Comparison of ENCODE assay signal across 11 mouse cellular contexts in genomic region chr12:30883592-30883985, GRCm38 (mm10). TPM values are rescaled to one million over a fixed set of nuclear protein-coding genes. Genes with fewer than 3 reads are reported as not detected.
A peak's percentile ranks its signal among the peaks of the same experiment; 100 is the strongest.
DNase-seq lines count a peak whose midpoint lies in the region; ATAC-seq lines count a peak whose summit lies in the region.
"Had no signal": no experiment of that assay in that cellular context is flagged by ENCODE, and none has a peak within 500 bp of the region (broad histone marks: within the 10 kb centered on the region; RNA-seq: fewer than 3 reads in every experiment).

No protein-coding gene starts in this region.

- WGBS in heart, embryonic 16.5 days: 10% methylated on average over 4 of the region's 4 CpGs
- WGBS in embryonic facial prominence, embryonic 13.5 days: 12% methylated on average over 4 of the region's 4 CpGs
- 22% methylated on average over 4 of the region's 4 CpGs for WGBS in intestine, embryonic 14.5 days
- WGBS in midbrain, embryonic 15.5 days: 11% methylated on average over 4 of the region's 4 CpGs

- H3K4me2 ChIP-seq in heart, embryonic 16.5 days (ENCODE audit: low read depth, low read length): peak overlapping the region; percentile 94
- peak overlapping the region; percentile 100 for H3K4me2 ChIP-seq in embryonic facial prominence, embryonic 13.5 days
- peak overlapping the region; percentile 96 for H3K4me2 ChIP-seq in intestine, embryonic 14.5 days (ENCODE audit: low read length)
- peak overlapping the region; percentile 97 for H3K4me2 ChIP-seq in midbrain, embryonic 15.5 days

- no peak overlapping the region for H3K27ac ChIP-seq in heart, embryonic 16.5 days (ENCODE audit: low read length)
- no peak overlapping the region for H3K27ac ChIP-seq in embryonic facial prominence, embryonic 13.5 days
- no peak overlapping the region for H3K27ac ChIP-seq in intestine, embryonic 14.5 days (ENCODE audit: low read depth)
- H3K27ac ChIP-seq in midbrain, embryonic 15.5 days: no peak overlapping the region

- H3K9me3 ChIP-seq in heart, embryonic 16.5 days (replicated peaks; ENCODE audit: control insufficient read depth, low read length): 0 out of 2 replicates have a peak, but pooled peaks cover 3% of the 10 kb centered on the region
- H3K9me3 ChIP-seq in embryonic facial prominence, embryonic 13.5 days: no peaks in the 10 kb centered on the region
- no peaks in the 10 kb centered on the region for H3K9me3 ChIP-seq in intestine, embryonic 14.5 days (ENCODE audit: control insufficient read depth, low read length)
- H3K9me3 ChIP-seq in midbrain, embryonic 15.5 days: no peaks in the 10 kb centered on the region

- H3K4me3 ChIP-seq in heart, embryonic 16.5 days (ENCODE audit: low read length): peak overlapping the region; percentile 58
- peak overlapping the region; percentile 57 for H3K4me3 ChIP-seq in embryonic facial prominence, embryonic 13.5 days
- H3K4me3 ChIP-seq in intestine, embryonic 14.5 days (ENCODE audit: low read depth, low read length): peak overlapping the region; percentile 50
- H3K4me3 ChIP-seq in midbrain, embryonic 15.5 days: peak overlapping the region; percentile 51

- peak overlapping the region; percentile 50 for H3K9ac ChIP-seq in heart, embryonic 16.5 days (ENCODE audit: low read length)
- peak overlapping the region; percentile 72; the same call in 1 of the 2 replicates for H3K9ac ChIP-seq in embryonic facial prominence, embryonic 13.5 days
- H3K9ac ChIP-seq in intestine, embryonic 14.5 days (ENCODE audit: low read length): peak overlapping the region; percentile 17; the same call in 1 of the 2 replicates
- H3K9ac ChIP-seq in midbrain, embryonic 15.5 days: peak overlapping the region; percentile 38

- no peak for ATAC-seq in heart, embryonic 16.5 days (replicated peaks; ENCODE audit: extremely low read depth, insufficient read depth, low FRiP score)
- no peak for ATAC-seq in embryonic facial prominence, embryonic 13.5 days (ENCODE audit: insufficient number of reproducible peaks, insufficient read depth, low FRiP score, low TSS enrichment, low read depth)
- ATAC-seq in intestine, embryonic 14.5 days (replicated peaks; ENCODE audit: low FRiP score, low TSS enrichment, low read depth): no peak
- ATAC-seq in midbrain, embryonic 15.5 days (replicated peaks): peak; percentile 51; the same call in 1 of the 2 replicates

- DNase-seq in heart, postnatal 4 days: no peak
- peak; percentile 54 for DNase-seq in intestine, embryonic 14.5 days (ENCODE audit: low spot score)
- no peak for DNase-seq in ovary, postnatal 36 days (ENCODE audit: low spot score)
- no peak for DNase-seq in retina, postnatal 1 day
- no peak for DNase-seq in spleen, postnatal 36 days (ENCODE audit: low spot score in 2 of 2)

- peaks cover 50% of the 10 kb centered on the region for H3K27me3 ChIP-seq in heart, embryonic 16.5 days (ENCODE audit: control insufficient read depth, insufficient read depth, low read length)
- peaks cover 63% of the 10 kb centered on the region for H3K27me3 ChIP-seq in embryonic facial prominence, embryonic 13.5 days
- H3K27me3 ChIP-seq in intestine, embryonic 14.5 days (replicated peaks; ENCODE audit: control insufficient read depth, insufficient read depth, low read length): peaks cover 57% of the 10 kb centered on the region
- H3K27me3 ChIP-seq in midbrain, embryonic 15.5 days (replicated peaks): peaks cover 34% of the 10 kb centered on the region
- H3K27me3 ChIP-seq: CH12.LX had no signal

- peaks cover 13% of the 10 kb centered on the region for H3K4me1 ChIP-seq in heart, embryonic 16.5 days (ENCODE audit: control insufficient read depth, insufficient read depth, low read length)
- H3K4me1 ChIP-seq in embryonic facial prominence, embryonic 13.5 days: peaks cover 19% of the 10 kb centered on the region
- no peaks in the 10 kb centered on the region for H3K4me1 ChIP-seq in intestine, embryonic 14.5 days (replicated peaks; ENCODE audit: control insufficient read depth, insufficient read depth, low read length)
- H3K4me1 ChIP-seq in midbrain, embryonic 15.5 days: peaks cover 15% of the 10 kb centered on the region

- no peaks in the 10 kb centered on the region for H3K36me3 ChIP-seq in heart, embryonic 16.5 days (ENCODE audit: control insufficient read depth, insufficient read depth)
- no peaks in the 10 kb centered on the region for H3K36me3 ChIP-seq in embryonic facial prominence, embryonic 13.5 days
- no peaks in the 10 kb centered on the region for H3K36me3 ChIP-seq in intestine, embryonic 14.5 days (ENCODE audit: control insufficient read depth, insufficient read depth, low read length)
- H3K36me3 ChIP-seq in midbrain, embryonic 15.5 days (replicated peaks): no peaks in the 10 kb centered on the region

RNA-seq across cellular contexts. Expression of gene Alkal2, which starts 0.5 kb away (rescaled TPM):
- 0.12 TPM in 1 of 2 replicates, not detected in the other for polyA plus RNA-seq in heart, embryonic 16.5 days (2015; fragmentation: Nextera tagmentation; extraction: Ambion mirVana)
- not detected for total RNA-seq in heart, postnatal 4 days (2021)
- polyA plus RNA-seq in embryonic facial prominence, embryonic 13.5 days (2015; fragmentation: Nextera tagmentation; extraction: Ambion mirVana): 7.3 and 8.4 TPM in 2 replicates
- 0.89 and 2.3 TPM in 2 replicates for polyA plus RNA-seq in intestine, embryonic 14.5 days (2014; fragmentation: Nextera tagmentation; extraction: Ambion mirVana)
- 0.23 and 0.28 TPM in 2 replicates for polyA plus RNA-seq in midbrain, embryonic 15.5 days (2015; fragmentation: Nextera tagmentation; extraction: Ambion mirVana)
- total RNA-seq: CH12.LX; megakaryocyte progenitor cell, adult 5-6 weeks had no signal
- polyA plus RNA-seq: spleen, adult 2 months had no signal

RNA-seq across cellular contexts. Expression of gene Acp1, which starts 27.8 kb away (rescaled TPM):
- polyA plus RNA-seq in heart, embryonic 16.5 days (2015; fragmentation: Nextera tagmentation; extraction: Ambion mirVana): 84.7 and 92.8 TPM in 2 replicates
- total RNA-seq in heart, postnatal 4 days (2021): 10 to 100 TPM; 46.9 to 49.4 TPM
- polyA plus RNA-seq in embryonic facial prominence, embryonic 13.5 days (2015; fragmentation: Nextera tagmentation; extraction: Ambion mirVana): 154 and 159 TPM in 2 replicates
- 194 and 198 TPM in 2 replicates for polyA plus RNA-seq in intestine, embryonic 14.5 days (2014; fragmentation: Nextera tagmentation; extraction: Ambion mirVana)
- 102 and 105 TPM in 2 replicates for polyA plus RNA-seq in midbrain, embryonic 15.5 days (2015; fragmentation: Nextera tagmentation; extraction: Ambion mirVana)

RNA-seq across cellular contexts. Expression of gene Sh3yl1, which starts 27.9 kb away (rescaled TPM):
- 5.5 and 6.6 TPM in 2 replicates for polyA plus RNA-seq in heart, embryonic 16.5 days (2015; fragmentation: Nextera tagmentation; extraction: Ambion mirVana)
- 1 to 10 TPM; 2.1 to 2.4 TPM for total RNA-seq in heart, postnatal 4 days (2021)
- 16.7 and 18.6 TPM in 2 replicates for polyA plus RNA-seq in embryonic facial prominence, embryonic 13.5 days (2015; fragmentation: Nextera tagmentation; extraction: Ambion mirVana)
- 17.7 and 18.7 TPM in 2 replicates for polyA plus RNA-seq in intestine, embryonic 14.5 days (2014; fragmentation: Nextera tagmentation; extraction: Ambion mirVana)
- 51.0 and 55.8 TPM in 2 replicates for polyA plus RNA-seq in midbrain, embryonic 15.5 days (2015; fragmentation: Nextera tagmentation; extraction: Ambion mirVana)

Comparison
In these comparisons a context has a peak if more than half of its experiments do, and no peak if none do; other contexts are left out.
1. H3K9ac ChIP-seq: peak in every context shown above with its lines; median percentile 72 in embryonic facial prominence, embryonic 13.5 days; 50 in heart, embryonic 16.5 days; 38 in midbrain, embryonic 15.5 days; 17 in intestine, embryonic 14.5 days.